Mouse (Mus musculus) testis, postnatal 10 days (tissue): ENCODE results near the gene Nup88.
"Not testable (repeated sequence)": the region's sequence is repeated elsewhere in the genome, so short reads cannot be mapped to it uniquely, and the experiment has no call there.

ENCODE experiments used
- DNase-seq: peaks from one replicate; pipeline ENCODE4 v3.0.0; 2021; ENCODE audit warnings: low spot score

Nup88 gene

DNA sequence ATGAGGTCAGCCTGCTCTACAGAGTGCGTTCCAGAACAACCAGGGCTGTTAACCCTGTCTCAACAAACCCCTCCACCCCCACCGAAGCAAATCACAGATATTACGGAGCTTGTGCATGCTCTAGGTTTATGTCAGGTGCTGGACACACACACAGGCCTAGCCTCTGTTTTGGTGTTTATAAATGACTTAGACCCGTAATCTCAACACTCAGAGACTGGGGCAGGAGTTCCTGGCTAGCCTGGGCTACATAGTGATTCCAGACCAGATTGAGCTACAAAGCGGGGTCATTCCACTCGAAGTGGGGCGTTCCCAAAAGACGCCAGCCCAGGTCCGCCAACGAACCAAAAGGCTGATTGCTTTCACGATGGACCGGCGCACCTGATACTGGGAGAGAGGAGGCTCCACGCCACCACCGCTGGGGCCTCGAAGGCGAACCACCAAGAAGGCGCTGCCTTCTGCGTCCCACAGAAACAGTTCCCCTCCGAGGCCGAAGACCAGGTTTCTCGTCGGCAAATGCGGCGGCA lies 440 bp downstream of the Nup88 start:
- no peak for DNase-seq

GRCm38 (mm10) chr11:70964222-70964907 lies 5.4 kb downstream of the Nup88 start:
- DNase-seq, result no peak

DNA sequence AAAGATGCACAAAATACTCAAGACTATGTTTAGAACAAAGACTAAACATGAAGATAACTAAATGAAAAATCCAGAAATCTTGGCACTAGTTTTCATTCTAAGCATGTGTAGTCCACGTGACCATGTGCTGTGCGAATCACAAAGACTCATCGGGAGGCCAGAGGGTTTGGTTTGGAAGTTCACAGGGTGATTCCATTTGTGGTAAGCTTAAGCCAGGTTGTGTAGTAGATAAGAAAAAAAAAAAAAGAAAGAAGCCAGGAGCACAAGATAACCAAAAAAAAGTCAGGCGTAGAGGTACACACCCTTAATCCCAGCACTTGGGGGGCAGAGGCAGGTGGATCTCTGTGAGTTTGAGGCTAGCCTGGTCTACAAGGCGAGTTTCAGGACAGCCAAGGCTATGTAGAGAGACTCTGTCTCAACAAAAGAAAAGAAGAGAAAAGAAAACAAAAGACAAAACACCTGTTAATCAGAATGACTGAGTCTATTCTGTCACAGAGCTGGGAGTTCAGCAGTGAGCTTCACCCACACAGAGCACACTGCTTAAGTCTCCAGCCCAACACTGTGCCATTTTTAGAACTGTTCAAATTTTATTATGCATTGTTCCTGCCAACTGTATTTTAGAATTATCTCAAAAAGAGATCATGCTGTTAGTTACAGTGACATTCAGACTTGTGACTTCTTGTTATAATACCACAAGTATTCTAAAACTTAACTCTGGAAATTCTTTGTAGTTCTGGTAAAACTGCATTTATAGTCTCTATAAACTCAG lies 8.8 kb downstream of the Nup88 start:
- DNase-seq, result no peak

DNA sequence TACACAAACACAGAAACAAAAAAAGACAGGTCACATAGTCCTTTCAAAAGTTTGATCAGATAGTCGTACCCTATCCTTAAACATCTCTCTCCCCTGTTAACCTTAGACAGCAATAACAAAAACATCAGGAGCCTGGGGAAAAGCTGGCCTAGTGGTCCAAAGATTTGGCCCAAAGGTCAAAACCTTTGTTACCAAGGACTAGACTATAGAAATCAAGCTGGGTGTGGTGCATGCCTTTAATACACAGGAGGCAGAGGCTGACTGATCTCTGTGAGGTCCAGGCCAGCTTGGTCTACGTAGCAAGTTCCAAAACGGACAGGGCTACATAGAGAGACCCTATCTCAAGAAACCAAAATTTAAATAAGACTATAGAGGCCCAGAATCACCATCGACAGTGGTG lies 15.1 kb downstream of the Nup88 start:
- DNase-seq, result no peak

DNA sequence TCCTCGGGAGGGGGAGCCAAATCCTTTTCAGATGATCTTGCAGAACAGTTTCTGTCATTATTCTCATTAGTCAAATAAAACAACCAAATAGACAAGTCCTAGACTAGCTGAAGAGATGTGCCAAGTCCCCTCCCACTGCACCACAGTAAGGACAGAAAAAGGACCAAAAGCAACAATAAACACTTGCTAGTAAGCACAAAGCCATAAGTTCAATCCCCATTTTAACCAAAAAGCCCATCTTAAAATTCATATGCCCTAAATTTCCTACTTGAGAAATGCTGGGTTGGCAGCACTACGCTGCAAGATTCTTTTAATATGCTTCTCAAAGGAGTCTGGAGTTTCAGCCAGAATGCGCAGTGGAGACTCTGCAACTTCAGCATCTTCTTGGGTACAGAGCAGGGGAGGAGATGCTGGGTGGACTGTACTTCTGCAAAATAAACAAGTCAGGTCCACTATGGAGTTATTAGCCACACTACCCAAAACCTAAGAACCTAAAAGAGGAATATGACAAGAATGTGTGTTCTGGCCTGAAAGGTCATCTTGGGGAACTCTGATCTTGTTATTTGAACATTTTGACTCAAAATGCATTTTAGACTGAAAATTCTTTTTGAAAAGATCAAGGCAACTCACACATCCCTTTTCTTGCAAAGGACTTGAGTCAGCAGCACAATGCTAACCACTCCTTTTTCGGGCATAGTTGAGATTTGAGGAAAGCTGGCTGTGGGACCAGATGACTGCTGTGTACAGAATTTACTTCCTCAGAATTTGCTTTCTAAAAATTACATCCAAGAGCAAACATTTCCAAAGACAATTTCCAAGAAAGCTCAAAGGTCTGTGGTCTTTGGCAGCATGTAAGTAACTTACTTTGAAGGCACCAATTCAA lies 24.6 kb downstream of the Nup88 start:
- DNase-seq, result no peak

- DNase-seq, result no peak
Measured at GRCm38 (mm10) chr11:70943651-70944050, 26.1 kb downstream of the Nup88 start.

DNA sequence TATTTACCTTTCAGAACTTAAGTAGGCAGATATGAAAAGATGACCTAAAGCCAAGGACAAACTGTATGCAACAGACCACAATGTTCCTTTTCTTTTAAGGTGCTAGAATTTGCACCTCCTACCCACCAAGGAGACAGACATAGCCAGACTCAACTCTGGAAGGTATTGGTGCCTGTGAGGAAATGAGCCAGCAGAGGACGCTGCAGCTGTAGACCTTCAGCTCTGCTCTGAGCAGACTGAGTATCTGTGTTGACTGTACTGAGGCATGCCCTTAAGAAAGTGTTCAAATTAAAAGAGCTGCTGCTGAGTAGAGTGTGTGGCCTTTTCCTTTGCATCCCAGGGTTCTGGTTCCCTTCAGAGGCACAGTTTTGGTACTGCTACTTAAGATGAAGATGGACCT lies 27.2 kb downstream of the Nup88 start:
- DNase-seq, result no peak

DNA sequence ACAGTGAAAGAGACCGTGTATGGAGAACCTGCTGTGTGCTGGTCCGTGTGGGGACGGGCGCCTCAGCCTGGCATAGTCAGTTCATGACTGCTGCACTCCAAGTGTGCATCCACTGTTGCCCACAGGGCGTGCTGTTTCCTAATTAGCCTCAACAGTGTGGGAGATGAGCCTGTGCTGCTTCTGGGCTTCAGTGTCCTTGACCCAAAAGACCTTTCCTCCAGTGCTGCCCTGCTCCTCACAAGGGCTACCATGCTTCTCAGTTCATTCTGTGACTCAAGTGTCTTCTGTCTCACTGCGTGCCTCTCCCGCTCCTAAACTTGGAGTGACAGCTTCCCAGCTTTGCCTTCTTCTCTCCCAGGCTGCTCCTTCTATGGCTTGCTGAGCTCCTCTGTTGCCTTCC lies 34.5 kb downstream of the Nup88 start:
- DNase-seq, result no peak

DNA sequence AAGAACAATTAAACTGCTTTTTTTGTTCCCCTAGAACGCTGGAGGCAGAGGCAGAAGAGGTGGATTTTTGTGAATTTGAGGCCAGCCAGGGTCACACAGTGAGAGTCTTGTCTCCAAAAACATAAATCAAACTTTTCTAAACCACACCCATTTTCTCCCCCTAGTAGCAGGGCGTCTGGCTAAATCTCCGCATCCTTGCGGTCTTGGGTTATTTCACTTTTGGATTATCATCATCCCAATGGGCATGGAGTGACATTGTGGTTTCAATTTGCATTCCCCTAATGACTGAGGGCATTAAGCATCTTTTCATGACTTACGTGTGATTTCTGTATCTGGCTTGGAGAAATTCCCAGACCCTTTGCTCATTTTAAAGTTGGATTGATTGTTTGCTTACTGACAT lies 38.3 kb downstream of the Nup88 start:
- DNase-seq, result no peak

DNA sequence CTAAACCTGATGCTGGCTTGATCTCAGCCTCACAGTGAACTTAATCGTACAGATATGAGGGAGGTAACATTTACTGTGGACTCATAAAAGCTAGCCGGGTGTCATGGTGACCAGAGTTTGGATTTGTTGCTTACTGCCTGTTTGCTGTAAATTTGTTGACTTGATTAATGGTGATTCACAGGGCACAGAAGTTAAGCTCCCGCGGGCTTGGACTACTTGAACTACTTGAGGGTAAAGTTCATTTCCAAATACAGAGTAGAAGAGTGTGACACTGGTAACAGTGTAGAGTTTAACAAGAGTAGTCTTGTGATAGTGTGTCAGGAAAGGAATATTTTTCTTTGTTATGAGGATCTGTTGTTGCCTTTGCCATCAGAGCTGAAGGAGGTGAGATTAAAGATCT lies 50.2 kb downstream of the Nup88 start:
- no peak for DNase-seq

GRCm38 (mm10) chr11:70917896-70918295 lies 51.9 kb downstream of the Nup88 start:
- DNase-seq, result no peak

DNA sequence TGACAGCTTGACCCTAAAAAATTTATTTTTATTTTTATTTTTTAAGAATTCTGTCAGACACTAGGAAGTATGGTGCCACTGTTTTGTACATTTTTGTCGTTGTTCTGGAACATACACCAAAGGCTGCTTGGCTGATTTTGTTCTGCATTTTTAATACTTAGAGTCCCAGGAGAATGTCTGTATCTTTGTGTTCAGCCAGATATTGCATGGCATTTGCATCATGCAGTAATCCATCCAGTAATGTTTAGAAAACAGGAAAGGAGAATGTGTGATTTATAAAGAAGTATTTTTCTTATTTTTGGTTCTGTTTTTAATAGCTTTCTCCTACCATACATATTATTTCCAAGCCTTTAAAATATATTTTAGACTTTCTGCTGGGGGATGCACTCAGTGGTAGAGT lies 57.9 kb downstream of the Nup88 start:
- no peak for DNase-seq

GRCm38 (mm10) chr11:70911323-70911722 lies 58.5 kb downstream of the Nup88 start:
- DNase-seq, result no peak

GRCm38 (mm10) chr11:70906681-70907080 lies 63.1 kb downstream of the Nup88 start:
- no peak for DNase-seq

DNA sequence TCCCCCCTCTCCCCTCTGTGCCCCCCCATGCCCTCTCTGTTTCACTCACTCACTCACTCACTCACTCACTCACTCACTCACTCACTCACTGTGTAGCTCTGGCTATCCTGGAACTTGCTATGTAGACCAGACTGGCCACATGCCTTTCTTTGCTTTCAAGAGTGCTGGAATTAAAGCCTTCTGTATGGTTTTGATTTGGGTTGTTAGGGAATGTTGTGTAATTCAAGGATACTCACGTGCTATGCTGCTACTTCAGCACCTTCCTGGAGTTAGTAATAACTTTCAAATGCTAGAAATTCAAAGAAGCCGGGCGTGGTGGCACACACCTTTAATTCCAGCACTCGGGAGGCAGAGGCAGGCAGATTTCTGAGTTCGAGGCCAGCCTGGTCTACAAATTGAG lies 71.6 kb downstream of the Nup88 start:
- not testable (repeated sequence) for DNase-seq

DNA sequence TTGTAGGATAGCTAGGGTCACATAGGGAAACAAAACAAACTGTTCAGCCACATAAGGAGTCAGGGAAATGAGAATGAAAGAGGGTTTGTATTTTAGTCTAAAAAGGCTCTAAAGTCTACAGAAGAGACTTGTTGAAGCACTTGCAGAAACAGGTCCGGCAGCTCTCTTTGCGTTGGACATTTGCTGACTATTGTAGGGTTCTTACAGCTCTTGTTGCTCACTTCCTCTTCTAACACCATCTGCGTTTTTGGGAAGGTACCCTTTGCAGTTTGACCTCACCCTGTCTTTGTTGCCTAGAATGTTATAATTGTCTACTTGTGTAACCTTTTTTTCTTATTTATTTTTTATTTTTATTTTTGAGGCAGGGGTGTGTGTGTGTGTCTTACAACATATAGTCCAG lies 72.1 kb downstream of the Nup88 start:
- no peak for DNase-seq
